Mouse (Mus musculus) thymus, adult 2 months (tissue): ENCODE measurements at regions not wholly inside any gene's neighbourhood (a gene's known extent, or its start where the extent isn't known, plus 50 kb on each side); places are given as distances from the start of the nearest gene placed in this dataset.

Experiments
- DNase-seq: peaks from one replicate; pipeline ENCODE4 v3.0.0; 2021
- H3K27ac ChIP-seq: fragments of 200-500 bp; 2 replicates; pipeline ENCODE4 v1.5.1; 2012; ENCODE audit warnings: low read length, control low read depth; ENCODE audit not compliant: control insufficient read depth, insufficient read depth
- H3K27me3 ChIP-seq: fragments of 200-500 bp; 2 replicates; pipeline ENCODE4 v1.6.1; 2012; ENCODE audit warnings: mild to moderate bottlenecking, low read length, moderate library complexity, mixed read lengths; ENCODE audit not compliant: control insufficient read depth, insufficient read depth
- H3K36me3 ChIP-seq: fragments of 200-500 bp; 2 replicates; pipeline ENCODE4 v1.6.1; 2012; ENCODE audit warnings: mild to moderate bottlenecking, low read length, moderate library complexity; ENCODE audit not compliant: control insufficient read depth, insufficient read depth
- H3K4me1 ChIP-seq: fragments of 200-500 bp; replicated peaks from 2 replicates; pipeline ENCODE4 v1.6.1; 2012; ENCODE audit warnings: low read length; ENCODE audit not compliant: control insufficient read depth, insufficient read depth
- H3K4me3 ChIP-seq: fragments of 200-500 bp; 2 replicates; pipeline ENCODE4 v1.5.1; 2012; ENCODE audit warnings: mild to moderate bottlenecking, low read length, control low read depth, moderate library complexity; ENCODE audit not compliant: control insufficient read depth, insufficient read depth
- CTCF ChIP-seq: fragments of 200-500 bp; IDR thresholded peaks from 2 replicates; pipeline ENCODE4 v1.5.1; 2012; ENCODE audit warnings: mild to moderate bottlenecking, control low read depth, low read length, moderate library complexity, borderline replicate concordance; ENCODE audit not compliant: control insufficient read depth, poor library complexity, insufficient read depth; ENCODE audit errors: extremely low read depth
- POLR2A ChIP-seq: fragments of 200-500 bp; IDR thresholded peaks from 2 replicates; pipeline ENCODE4 v1.6.1; 2012; ENCODE audit warnings: mild to moderate bottlenecking, low read length, control low read depth, moderate library complexity; ENCODE audit not compliant: control insufficient read depth, poor library complexity, insufficient read depth; ENCODE audit errors: extremely low read depth
- WGBS: fragments of 180-500 bp; shearing (Covaris S2); methylation state at CpG from one replicate; pipeline ENCODE4 v1.1.7; 2018; 5-methylcytosine and 5-hydroxymethylcytosine counted together

DNA sequence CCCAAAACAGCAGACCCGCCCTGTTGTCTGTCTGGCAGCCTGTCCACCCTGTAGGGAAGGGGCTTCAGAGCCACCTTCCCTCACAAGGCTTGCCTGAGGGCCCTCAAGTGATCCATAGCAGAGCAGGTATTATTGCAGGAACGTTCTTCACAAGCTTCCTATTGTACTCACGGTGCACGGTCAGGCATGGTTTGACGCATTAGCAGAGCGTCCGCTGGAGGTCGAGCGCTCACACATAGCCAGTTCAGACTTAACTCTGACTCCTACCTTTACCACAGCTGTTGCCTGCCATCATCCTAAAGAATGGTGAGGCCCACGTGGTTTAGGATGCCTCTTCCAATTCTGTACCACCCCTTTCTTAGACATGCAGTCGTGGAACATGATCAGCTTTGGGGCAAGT lies 71.1 kb downstream of the Mcfd2 start:
- Histone ChIP-seq H3K4me1 (peaks cover 19% of the 10 kb centered on the region), H3K27me3 (no peaks in the 10 kb centered on the region), H3K4me3 (no peak overlapping the region), H3K27ac (no peak overlapping the region), H3K36me3 (no peaks in the 10 kb centered on the region)
- no peak for TF ChIP-seq POLR2A
- no peak for TF ChIP-seq CTCF
- DNase-seq = no peak
- 82% methylated on average over 11 of the region's 11 CpGs for WGBS

DNA sequence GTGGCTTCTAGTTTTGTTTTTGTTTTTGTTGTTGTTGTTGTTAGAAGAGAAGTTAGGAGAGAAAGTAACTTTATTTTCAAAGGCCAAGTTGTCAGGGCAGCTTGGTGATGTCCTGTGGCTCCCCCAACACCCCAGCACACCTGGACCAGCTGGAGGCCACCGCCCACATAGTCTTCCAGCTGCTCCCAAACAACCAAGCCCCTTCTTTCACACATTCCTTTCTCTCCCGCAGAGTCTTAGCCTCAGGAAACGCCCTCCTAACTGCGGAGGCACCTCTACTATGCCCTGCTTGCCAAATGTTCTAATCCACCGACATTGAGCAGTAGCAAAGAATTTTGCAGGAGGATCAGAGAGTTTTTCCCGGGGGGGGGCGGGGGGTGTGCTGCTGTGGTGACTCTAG lies 72.3 kb downstream of the Mcfd2 start:
- Histone ChIP-seq H3K27me3 (no peaks in the 10 kb centered on the region), H3K4me3 (no peak overlapping the region), H3K36me3 (no peaks in the 10 kb centered on the region), H3K27ac (no peak overlapping the region), H3K4me1 (peaks cover 19% of the 10 kb centered on the region)
- TF ChIP-seq CTCF (no peak), POLR2A (no peak)
- DNase-seq = no peak
- WGBS = 55% methylated on average over 7 of the region's 7 CpGs

DNA sequence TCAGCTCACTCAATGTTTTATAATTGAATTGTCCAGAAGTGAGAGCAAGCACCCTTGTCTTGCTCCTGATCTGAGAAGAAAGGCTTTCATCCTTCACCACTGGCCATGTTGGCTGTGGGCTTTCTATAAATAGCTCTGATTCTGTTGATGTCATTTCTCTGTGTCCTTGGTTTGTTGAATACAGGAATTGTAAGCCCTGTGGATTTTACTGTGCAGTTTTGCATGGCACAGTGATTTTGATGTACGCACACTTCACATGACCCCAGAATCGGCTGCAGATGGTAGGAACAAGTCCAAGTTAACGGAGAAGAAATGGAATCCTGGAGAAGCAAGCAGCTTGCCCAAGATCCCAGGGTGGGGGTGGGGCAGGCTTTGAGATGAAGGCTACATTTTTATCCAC lies 76.1 kb downstream of the Mcfd2 start:
- Histone ChIP-seq H3K27me3 (no peaks in the 10 kb centered on the region), H3K36me3 (no peaks in the 10 kb centered on the region), H3K27ac (no peak overlapping the region), H3K4me3 (no peak overlapping the region), H3K4me1 (peaks cover 15% of the 10 kb centered on the region)
- TF ChIP-seq CTCF (no peak), POLR2A (no peak)
- WGBS = 94% methylated on average over 3 of the region's 3 CpGs
- DNase-seq = no peak
